Mouse (Mus musculus) stomach, embryonic 16.5 days (tissue): Measurements from ENCODE around the gene Hist1h2bq. TPM values are rescaled to one million over a fixed set of nuclear protein-coding genes. Genes with fewer than 3 reads are reported as not detected.
"Not testable (repeated sequence)": the region's sequence is repeated elsewhere in the genome, so short reads cannot be mapped to it uniquely, and the experiment has no call there.

ENCODE experiments used
- ATAC-seq: fragments of 200-750 bp; cut with Nextera tagmentation; 2 replicates; pipeline ENCODE4 v1.8.0; 2017; ENCODE audit warnings: moderate number of reproducible peaks, moderate TSS enrichment; ENCODE audit not compliant: insufficient read depth, low FRiP score
- H3K27ac ChIP-seq: fragments of 300-500 bp; sonication (generic); 2 replicates; pipeline ENCODE4 v1.5.1; 2014; ENCODE audit warnings: low read length
- H3K27me3 ChIP-seq: fragments of 300-500 bp; sonication (generic); 2 replicates; pipeline ENCODE4 v1.6.1; 2014; ENCODE audit warnings: low read length, control low read depth, mixed read lengths; ENCODE audit not compliant: control insufficient read depth, insufficient read depth
- H3K36me3 ChIP-seq: fragments of 300-500 bp; sonication (generic); 2 replicates; pipeline ENCODE4 v1.6.1; 2014; ENCODE audit warnings: low read length; ENCODE audit not compliant: control insufficient read depth, insufficient read depth
- H3K4me1 ChIP-seq: fragments of 300-500 bp; sonication (generic); 2 replicates; pipeline ENCODE4 v1.6.1; 2014; ENCODE audit warnings: low read length, control low read depth, mixed read lengths; ENCODE audit not compliant: control insufficient read depth, insufficient read depth
- H3K4me2 ChIP-seq: fragments of 300-500 bp; sonication (generic); 2 replicates; pipeline ENCODE4 v1.6.1; 2014; ENCODE audit warnings: low read depth, low read length, mixed read lengths
- H3K4me3 ChIP-seq: fragments of 300-500 bp; sonication (generic); replicated peaks from 2 replicates; pipeline ENCODE4 v1.5.1; 2014; ENCODE audit warnings: mild to moderate bottlenecking, low read length
- H3K9ac ChIP-seq: fragments of 300-500 bp; sonication (generic); 2 replicates; pipeline ENCODE4 v1.6.1; 2014; ENCODE audit warnings: low read length
- H3K9me3 ChIP-seq: fragments of 300-500 bp; sonication (generic); replicated peaks from 2 replicates; pipeline ENCODE4 v1.6.1; 2016; ENCODE audit warnings: low read length, control low read depth; ENCODE audit not compliant: control insufficient read depth
- WGBS: fragments of 180-500 bp; shearing (Covaris S2); extraction: QIAGEN DNeasy Blood & Tissue Kit; methylation state at CpG from one replicate; pipeline ENCODE4 v1.1.7; 2014; 5-methylcytosine and 5-hydroxymethylcytosine counted together
- polyA plus RNA-seq: library from polyadenylated mRNA; unstranded; fragments of >200 nt; fragmentation: Nextera tagmentation; extraction: Ambion mirVana; gene quantifications from 2 replicates; pipeline ENCODE4 v1.2.1, GENCODE M21; 2015

Hist1h2bq gene
- polyA plus RNA-seq, 1 experiment from 2014 or later = 14.2 TPM

DNA sequence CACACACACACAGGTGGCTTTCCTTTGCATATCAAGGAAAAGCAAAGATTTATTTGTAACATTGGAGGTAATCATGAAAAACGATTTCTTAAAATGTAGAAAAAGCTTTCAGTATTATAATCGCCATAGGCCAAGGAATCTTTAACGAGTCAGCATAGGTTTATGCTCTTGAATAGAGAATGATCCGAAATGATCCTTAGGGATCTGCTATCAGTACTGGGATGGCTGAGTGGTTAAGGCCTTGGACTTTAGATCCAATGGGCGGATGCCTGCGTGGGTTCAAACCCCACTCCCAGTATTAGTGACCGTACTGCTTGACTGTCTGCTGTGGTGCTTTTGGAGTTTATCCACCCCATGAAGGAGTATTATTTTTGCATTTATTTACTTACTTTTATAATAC, 14.4 kb downstream of the Hist1h2bq start:
- Histone ChIP-seq H3K9ac (no peak overlapping the region), H3K27me3 (no peaks in the 10 kb centered on the region), H3K4me3 (no peak overlapping the region), H3K27ac (no peak overlapping the region), H3K4me2 (no peak overlapping the region), H3K4me1 (peaks cover 5% of the 10 kb centered on the region; the same call in 1 of the 2 replicates), H3K9me3 (no peaks in the 10 kb centered on the region), H3K36me3 (no peaks in the 10 kb centered on the region)
- ATAC-seq = no peak
- 92% methylated on average over 7 of the region's 7 CpGs for WGBS

DNA sequence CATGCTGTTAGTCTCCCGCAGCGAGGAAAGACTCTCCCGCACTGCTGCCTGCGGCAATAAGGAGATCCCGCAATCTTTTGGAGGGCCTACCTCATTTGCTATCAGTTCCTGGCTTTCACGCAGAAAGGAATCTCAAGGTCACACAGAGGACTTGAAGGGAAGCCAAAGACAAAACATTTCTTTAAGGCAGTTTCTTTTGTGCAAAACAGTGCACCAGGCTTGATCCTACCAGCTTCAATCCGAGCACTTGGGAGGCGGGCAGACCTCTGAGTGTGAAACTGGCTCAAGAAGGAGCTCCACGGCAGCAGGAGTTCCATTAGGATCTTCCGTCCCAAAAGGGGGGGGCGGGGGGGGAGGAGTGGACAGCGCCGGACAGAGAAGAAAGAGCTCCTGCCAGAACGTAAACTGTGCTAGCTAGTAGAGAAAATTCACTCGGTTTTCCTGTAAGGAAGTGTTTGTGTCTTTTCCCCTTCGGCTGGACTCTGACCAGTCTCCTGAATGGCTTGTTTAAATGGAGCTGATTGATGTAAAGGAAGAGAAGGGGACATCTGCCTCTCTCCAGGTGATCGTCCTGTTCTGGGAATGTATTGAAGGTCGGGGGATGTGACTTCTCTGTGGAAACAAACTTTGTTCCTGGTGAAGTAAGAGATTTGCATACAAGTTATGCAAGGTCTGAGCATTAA, 19.3 kb downstream of the Hist1h2bq start:
- 13% methylated on average over 16 of the region's 18 CpGs for WGBS
- Histone ChIP-seq H3K4me3 (peak overlapping the region; percentile 33), H3K9ac (peak overlapping the region; percentile 62), H3K27me3 (no peaks in the 10 kb centered on the region), H3K9me3 (no peaks in the 10 kb centered on the region), H3K4me1 (peaks cover 19% of the 10 kb centered on the region; the same call in 1 of the 2 replicates), H3K27ac (no peak overlapping the region; the same call in 1 of the 2 replicates), H3K36me3 (no peaks in the 10 kb centered on the region), H3K4me2 (peak overlapping the region; percentile 58)
- no peak for ATAC-seq

DNA sequence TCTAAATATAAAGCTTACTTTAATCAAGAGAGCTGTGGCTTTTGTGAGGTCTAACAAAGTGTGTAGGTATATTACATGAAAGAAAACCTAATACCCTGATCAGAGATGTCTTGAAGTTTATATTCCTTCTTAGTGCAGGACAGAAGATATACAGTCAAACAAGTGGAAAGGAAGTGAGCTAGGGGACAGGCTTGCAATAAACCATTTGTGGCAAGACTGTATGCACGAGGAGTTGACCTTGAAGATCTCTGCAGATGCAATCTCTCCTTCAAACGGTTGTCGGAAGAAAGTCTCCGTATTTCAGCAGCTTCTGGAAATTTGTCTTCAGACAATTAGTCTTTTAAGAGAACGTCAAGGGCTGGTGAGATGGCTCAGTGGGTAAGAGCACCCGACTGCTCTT, 20.1 kb downstream of the Hist1h2bq start:
- Histone ChIP-seq H3K27ac (no peak overlapping the region), H3K9me3 (no peaks in the 10 kb centered on the region), H3K4me3 (no peak overlapping the region), H3K4me2 (no peak overlapping the region), H3K36me3 (no peaks in the 10 kb centered on the region), H3K27me3 (no peaks in the 10 kb centered on the region), H3K9ac (no peak overlapping the region), H3K4me1 (peaks cover 19% of the 10 kb centered on the region; the same call in 1 of the 2 replicates)
- 51% methylated on average over 6 of the region's 6 CpGs for WGBS
- no peak for ATAC-seq

DNA sequence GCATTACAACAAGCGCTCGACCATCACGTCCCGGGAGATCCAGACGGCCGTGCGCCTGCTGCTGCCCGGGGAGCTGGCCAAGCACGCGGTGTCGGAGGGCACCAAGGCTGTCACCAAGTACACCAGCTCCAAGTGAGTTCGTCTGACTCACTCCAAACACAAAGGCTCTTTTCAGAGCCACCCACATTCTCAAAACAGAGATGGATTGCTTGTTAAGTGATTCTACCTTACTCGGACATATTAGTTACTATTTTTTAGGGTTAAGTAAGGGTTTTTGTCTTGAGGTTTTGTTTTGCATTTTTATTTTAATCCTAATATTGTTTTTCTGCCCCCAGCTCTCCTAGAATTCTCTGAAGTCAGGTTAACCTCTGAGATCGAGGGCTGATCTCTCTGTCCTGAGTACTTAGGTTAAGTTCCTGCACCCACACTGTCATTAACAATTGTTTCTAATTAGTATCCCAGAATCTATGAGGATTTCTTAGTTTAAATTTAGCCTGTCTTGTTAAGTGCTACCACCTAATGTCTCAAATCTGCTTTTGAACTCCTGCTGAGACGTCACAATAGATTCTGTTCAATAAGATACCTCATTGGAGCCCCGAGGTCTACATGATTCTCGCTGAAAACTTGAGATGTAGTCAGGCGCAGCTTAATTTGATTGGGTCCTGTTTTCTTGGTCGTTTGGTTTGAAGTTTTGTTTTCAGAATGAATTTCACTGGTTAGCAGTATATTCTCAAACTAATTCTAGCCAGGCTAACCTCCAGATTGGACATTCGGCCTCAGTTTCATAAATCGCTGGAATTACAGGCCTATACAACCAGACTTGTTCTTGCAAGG, 22.0 kb downstream of the Hist1h2bq start:
- H3K4me1 ChIP-seq = peaks cover 29% of the 10 kb centered on the region
- ATAC-seq = no peak; the same call in 1 of the 2 replicates
- H3K4me2 ChIP-seq = peak overlapping the region; percentile 49
- peak overlapping the region; percentile 24 for H3K4me3 ChIP-seq
- H3K36me3 ChIP-seq = no peaks in the 10 kb centered on the region
- H3K27me3 ChIP-seq = no peaks in the 10 kb centered on the region
- 25% methylated on average over 13 of the region's 21 CpGs for WGBS
- H3K27ac ChIP-seq = peak overlapping the region; percentile 72
- H3K9ac ChIP-seq = peak overlapping the region; percentile 58
- H3K9me3 ChIP-seq = no peaks in the 10 kb centered on the region

DNA sequence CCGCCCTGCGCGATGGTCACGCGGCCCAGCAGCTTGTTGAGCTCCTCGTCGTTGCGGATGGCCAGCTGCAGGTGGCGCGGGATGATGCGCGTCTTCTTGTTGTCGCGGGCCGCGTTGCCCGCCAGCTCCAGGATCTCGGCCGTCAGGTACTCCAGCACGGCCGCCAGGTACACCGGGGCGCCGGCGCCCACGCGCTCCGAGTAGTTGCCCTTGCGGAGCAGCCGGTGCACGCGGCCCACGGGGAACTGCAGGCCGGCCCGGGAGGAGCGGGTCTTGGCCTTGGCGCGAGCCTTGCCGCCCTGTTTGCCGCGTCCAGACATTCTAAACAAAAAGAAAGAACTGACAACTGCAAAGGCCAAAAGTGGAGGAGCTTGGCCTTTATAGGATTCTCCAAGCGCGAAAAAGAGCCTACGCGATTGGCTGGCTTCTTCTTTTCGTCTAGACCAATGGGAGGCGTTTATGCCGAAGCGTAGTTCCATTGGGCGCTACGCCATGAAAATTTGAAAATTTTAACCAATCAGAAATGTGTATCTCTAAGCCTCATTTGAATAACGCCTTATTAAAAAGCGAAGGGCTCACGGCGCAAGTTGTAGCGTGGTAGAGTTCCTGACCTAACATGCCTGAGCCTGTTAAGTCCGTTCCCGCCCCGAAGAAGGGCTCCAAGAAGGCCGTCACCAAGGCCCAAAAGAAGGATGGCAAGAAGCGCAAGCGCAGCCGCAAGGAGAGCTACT, 22.9 kb downstream of the Hist1h2bq start, which contains the start of the genes Hist1h2an and Hist1h2bp:
TSS of gene Hist1h2an (minus strand) at position 320 of the 731 bp plus-strand sequence.
TSS of gene Hist1h2bp (plus strand) at position 563 of the 731 bp plus-strand sequence.
- Histone ChIP-seq H3K4me2 (peak within 1 kb of the TSS; percentile 49), H3K4me1 (peaks cover 36% of the 10 kb centered on the region), H3K4me3 (peak within 1 kb of the TSS; percentile 43), H3K9ac (peak within 1 kb of the TSS; percentile 62), H3K27ac (peak within 1 kb of the TSS; percentile 87)
- WGBS = under 1% methylated on average over 38 of the region's 63 CpGs
- H3K27me3 ChIP-seq, H3K36me3 ChIP-seq, H3K9me3 ChIP-seq: not testable (repeated sequence)
- peak; percentile 95 for ATAC-seq

DNA sequence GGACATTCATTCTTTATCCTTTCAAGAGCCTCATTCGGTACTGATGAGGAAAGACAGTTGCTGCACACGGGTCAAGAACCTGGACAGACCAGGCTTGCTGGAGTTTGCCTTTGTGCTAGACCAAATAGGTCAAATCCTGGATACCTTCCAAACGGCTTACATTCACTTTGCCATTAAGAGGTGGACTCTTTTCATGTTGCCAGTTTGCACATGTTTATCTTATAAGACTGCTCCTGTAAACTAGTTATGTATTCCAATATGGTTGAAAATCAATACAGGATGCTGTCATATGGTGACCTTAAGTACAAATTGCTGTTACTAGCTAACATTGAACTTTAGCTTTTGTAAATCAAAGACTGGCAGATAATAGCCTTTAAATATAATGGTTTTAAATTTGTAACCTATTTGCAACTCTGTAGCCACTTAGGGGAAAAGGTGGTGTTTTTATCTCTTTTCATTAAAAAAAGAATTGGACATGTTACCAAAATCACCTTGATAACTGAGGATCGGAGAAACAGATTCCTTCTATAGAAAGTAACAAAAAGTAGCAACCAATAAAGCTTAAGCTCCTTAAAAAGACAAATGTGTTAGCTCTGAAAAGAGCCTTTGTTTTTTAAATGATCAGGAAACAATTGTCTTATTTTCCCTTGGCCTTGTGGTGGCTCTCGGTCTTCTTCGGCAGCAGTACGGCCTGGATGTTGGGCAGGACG, 23.7 kb downstream of the Hist1h2bq start:
- no peaks in the 10 kb centered on the region for H3K27me3 ChIP-seq
- WGBS = 5% methylated on average over 8 of the region's 8 CpGs

DNA sequence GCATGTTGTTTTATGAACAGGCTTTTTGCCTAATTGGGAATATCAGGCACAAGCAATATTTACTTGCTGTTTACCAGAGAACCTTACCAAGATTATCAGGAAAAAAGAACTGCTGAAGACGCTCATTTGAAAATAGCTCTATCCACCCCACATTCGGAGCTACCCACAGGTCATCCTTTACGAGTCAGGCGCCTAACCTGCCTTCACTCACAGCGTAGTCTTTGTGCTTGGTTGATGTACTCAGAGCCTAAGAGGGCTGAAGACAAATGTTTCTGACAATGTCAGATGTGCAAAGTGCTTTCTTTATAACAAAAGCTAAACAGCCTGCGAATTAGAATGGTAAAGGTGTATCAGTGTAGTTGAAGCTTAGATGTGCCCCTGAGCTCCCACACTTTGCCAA, 25.7 kb downstream of the Hist1h2bq start:
- Histone ChIP-seq H3K27me3 (no peaks in the 10 kb centered on the region), H3K27ac (peak overlapping the region; percentile 91), H3K9me3 (no peaks in the 10 kb centered on the region), H3K36me3 (no peaks in the 10 kb centered on the region), H3K4me1 (peaks cover 41% of the 10 kb centered on the region), H3K4me2 (peak overlapping the region; percentile 62), H3K4me3 (peak overlapping the region; percentile 40), H3K9ac (peak overlapping the region; percentile 64)
- 30% methylated on average over 6 of the region's 6 CpGs for WGBS
- no peak for ATAC-seq

More for the DNA sequence above, 23.7 kb downstream of the Hist1h2bq start:
- Histone ChIP-seq H3K27ac (peak overlapping the region; percentile 87), H3K9me3 (no peaks in the 10 kb centered on the region), H3K4me3 (peak overlapping the region; percentile 43), H3K4me1 (peaks cover 37% of the 10 kb centered on the region), H3K36me3 (no peaks in the 10 kb centered on the region), H3K9ac (peak overlapping the region; percentile 62), H3K4me2 (peak overlapping the region; percentile 49)
- ATAC-seq = no peak

DNA sequence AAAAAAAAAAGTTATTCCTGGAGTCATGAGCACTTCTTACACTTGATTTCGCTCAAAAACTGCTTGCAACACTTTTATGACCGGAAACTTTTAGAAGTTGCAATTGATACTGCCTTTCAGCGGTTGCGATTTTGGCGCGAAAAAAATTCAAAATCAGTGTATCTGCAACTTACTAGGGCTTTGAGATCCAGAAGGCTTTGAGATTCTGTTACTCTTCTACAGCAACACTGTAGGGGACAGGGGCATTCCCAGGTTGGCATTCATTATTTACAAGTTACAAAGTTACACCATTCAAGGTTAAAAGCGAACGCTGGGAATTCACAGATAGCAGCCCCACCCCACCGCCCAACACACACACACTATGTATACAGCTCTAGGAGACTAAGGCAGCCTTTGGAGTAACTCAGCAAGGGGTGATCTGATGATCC, 26.2 kb downstream of the Hist1h2bq start:
- H3K4me1 ChIP-seq = peaks cover 41% of the 10 kb centered on the region
- under 1% methylated on average over 9 of the region's 9 CpGs for WGBS
- H3K27ac ChIP-seq = peak overlapping the region; percentile 91
- H3K36me3 ChIP-seq = no peaks in the 10 kb centered on the region
- ATAC-seq = no peak
- peak overlapping the region; percentile 62 for H3K4me2 ChIP-seq
- H3K4me3 ChIP-seq = peak overlapping the region; percentile 40
- H3K27me3 ChIP-seq = no peaks in the 10 kb centered on the region
- H3K9ac ChIP-seq = peak overlapping the region; percentile 64
- H3K9me3 ChIP-seq = no peaks in the 10 kb centered on the region
